Mouse (Mus musculus): ENCODE measurements around the gene Capn8.

Capn8 gene

DNA sequence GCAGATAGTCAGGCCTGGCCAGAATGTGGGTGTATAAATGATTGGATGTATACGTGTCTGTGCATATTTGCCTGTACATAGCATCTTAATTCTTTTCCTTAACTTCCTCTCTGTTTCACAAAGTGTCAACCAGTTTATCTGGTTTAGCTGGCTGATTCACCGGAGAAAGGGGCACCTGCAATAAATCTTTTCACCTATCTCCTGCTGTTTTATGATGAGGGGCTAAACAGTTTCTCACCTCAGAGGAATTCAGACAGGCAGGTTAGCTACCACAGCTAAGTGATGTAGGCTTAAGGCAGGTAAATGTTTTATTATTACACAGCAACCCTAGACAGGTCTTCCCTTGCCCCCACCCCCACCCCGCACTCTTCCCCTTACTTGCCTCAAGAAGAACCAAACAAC is 29.7 kb upstream of the Capn8 start:
- ChIA-PET CTCF (interaction anchor here in 1 of 4 experiments (0.5 kb wide), 1 partner anchor 65 kb away, joined by 4 read pairs; no protein-coding TSS in a partner anchor), POLR2A (no interaction called here)

DNA sequence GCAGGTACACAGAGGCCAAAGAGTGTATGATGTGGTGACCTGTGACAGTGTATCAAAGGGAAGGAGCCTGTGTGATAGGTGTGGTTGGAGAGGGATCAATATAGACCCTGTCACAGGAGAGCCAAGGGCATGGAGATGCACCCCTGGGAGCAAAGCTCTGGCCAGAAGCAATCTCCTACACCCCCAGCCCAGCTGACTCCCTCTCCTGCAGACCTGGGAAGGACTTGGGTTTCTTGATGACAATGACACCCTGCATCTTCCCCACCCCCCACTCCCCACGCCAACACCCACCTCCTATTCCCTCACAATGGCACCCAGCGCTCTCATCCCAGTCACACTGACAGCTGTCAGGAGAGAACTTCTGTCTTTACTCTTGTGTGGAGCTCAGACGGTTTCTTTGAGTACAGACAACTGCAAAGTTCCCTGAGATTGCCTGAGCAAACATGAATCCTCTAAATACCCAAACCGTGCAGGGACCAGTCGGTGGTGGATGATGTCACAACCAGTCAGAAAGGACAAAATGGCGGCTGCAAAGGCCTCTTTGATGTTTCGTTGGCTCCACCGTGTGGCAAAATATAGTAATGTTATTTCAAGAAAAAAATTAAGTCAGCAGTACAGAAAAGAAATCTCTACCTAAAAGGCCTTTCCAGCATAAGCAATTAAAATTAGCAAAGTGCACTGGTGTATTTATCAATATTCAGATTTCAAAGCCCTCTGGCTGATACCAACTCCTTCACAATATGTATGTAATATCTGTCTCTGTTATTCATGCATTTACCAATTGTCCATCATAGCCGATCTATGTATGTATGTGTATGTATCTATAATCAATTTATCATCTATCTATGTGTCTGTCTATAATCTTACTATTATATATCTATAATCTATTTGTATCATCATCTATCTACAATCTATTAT is 25.5 kb upstream of the Capn8 start:
- POLR2A ChIA-PET = interaction anchor here in 2 of 4 experiments (0.7 to 1.6 kb wide), 4 partner anchors 13 to 358 kb away, joined by 3 to 4 read pairs (median 3); no protein-coding TSS in a partner anchor
- CTCF ChIA-PET = interaction anchor here in 2 of 4 experiments (1.0 to 1.2 kb wide), 4 partner anchors 48 to 50 kb away, joined by 3 to 4 read pairs (median 4); no protein-coding TSS in a partner anchor

DNA sequence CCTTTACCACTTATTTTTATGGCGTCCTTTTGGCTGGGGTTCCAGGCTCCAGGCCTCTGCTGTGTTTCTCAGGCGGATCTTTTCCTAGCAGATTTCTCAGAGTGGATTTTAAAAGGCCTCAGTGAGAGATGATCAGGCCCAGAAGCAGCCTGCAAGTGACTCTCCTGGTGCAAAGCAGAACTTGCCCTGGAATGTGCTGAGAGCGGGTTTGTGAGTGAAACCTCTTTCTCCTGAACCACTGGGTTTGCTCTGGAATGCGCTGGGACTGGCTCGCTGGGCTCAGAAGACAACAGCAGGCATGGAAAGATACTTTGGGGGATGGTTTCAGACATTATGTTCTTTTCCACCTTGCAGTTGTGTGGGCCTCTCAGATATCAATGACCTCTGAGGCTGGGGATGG is 22.7 kb upstream of the Capn8 start:
- POLR2A ChIA-PET = no interaction called here
- CTCF ChIA-PET = no interaction called here

DNA sequence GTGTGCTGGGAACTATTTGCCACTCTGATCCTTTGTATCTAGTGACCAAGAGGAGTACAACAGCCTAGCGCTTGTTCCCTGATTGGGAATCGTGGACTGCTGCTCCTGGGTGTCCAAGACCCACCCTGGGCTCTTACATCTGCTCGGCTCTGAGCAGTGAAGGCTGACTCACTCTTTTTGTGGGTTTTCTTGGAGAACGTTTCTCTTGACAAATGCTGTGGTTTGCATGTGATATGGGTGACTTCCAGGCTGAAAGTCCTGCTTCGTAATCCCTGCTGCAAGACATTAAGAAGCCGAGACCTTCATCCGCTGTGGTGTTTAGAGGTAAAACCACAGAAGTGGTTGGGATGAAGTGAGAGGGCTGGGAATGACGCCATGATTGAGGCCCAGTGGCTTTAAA is 21.7 kb upstream of the Capn8 start:
- ChIA-PET CTCF (no interaction called here), POLR2A (no interaction called here)

DNA sequence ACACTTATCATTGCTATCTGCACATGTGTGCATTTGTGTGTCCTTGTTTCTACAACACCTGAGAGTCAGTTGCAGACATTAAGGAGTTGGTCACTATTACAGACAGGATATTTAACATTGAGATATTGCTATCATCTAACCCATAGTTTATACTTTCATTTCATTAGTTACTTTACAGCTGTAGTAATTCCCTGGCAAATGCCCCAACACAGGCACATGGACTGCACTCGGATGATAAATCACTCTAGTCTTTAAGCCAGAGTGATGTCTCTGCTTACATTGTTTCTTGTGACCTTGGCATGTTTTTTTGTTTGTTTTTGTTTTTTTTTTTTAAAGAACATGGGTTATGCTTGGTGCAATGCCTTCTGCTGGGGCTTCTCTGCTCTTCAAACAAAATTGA is 20.9 kb upstream of the Capn8 start:
- CTCF ChIA-PET = no interaction called here
- POLR2A ChIA-PET = interaction anchor here in 1 of 4 experiments (1.0 kb wide), 1 partner anchor 28 kb away, joined by 3 read pairs; no protein-coding TSS in a partner anchor

DNA sequence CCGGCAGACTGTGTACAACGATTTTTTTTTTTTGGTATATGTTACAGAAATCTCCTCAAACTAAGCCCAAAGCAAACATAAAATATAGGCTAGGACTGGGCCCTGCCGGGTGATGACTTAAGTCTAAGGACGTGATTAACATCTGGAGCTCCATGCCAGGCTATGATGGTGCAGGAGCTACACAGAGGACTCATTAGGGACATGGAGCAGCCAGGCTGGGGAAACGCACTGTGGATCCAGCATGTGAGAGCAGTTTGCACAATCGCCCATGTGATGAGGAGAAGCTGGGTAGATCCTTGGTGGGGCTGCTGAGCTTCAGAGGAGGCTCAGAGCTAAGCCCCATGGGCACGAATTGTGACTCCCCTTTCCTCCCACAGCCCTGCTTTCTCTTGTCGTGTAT is 14.0 kb upstream of the Capn8 start:
- ChIA-PET CTCF (interaction anchor here in 2 of 4 experiments (1.4 to 1.6 kb wide), 2 partner anchors 61 to 409 kb away, joined by 3 read pairs; no protein-coding TSS in a partner anchor), POLR2A (interaction anchor here in 1 of 4 experiments (1.6 kb wide), 1 partner anchor 13 kb away, joined by 3 read pairs; no protein-coding TSS in a partner anchor)

DNA sequence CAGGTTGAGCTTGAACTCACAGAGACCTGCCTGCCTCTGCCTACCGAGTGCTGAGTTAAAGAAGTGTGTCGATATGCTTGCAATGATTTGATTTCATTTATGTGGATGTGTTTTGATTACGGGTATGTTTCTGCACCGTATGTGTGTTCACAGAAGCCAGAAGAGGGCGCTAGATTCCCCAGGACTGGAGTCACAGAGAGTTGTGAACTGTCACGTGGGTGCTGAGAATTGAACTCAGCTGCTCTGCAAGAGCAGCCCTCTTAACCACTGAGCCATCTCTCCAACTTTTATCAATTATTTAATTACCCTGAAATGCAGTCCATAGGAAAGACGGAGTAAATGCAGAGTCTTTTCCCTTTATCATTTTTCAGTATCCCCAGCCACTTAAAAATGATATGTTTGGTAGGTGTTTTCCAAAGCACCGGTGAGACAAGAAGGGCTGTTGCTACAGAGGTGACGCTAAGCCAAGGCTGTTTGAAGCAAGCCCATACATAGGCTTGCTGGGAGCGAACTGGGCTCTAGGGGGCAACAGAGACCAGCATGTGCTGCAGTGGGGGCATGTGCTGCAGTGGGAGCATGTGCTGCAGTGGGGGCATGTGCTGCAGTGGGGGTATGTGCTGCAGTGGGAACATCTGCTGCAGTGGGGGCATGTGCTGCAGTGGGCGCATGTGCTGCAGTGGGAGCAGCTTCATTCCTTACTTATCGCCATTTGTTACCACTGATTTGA is 11.0 kb upstream of the Capn8 start:
- CTCF ChIA-PET = interaction anchor here (0.6 to 1.6 kb wide), 12 partner anchors 10 to 895 kb away, joined by 3 to 8 read pairs (median 4); partner anchors contain the start of gene Capn8 (in 1 of the 4)

DNA sequence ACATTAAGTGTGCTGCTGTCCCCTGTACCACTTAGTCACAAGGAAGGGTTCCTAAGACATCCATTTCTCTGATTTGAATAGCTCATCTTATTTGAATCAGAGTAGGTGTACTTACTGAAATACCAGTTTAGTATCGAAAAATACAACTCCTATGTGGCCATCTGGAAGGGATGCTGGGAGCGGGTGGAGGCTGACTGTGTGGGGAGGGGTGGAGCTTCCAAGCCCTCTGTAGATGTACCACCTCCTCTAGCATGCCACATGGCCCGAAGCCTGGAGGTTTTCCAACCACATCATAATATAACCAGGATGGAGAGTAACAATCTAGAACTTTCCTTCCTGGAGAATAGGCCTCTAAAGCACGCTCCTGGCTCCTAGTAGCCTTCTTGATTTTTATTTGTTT is 6.5 kb upstream of the Capn8 start:
- POLR2A ChIA-PET = interaction anchor here in 2 of 4 experiments (0.6 to 1.1 kb wide), 3 partner anchors 34 to 491 kb away, joined by 3 to 7 read pairs (median 3); no protein-coding TSS in a partner anchor
- CTCF ChIA-PET = no interaction called here

More for the DNA sequence above, 11.0 kb upstream of the Capn8 start:
- POLR2A ChIA-PET = interaction anchor here in 1 of 4 experiments (0.6 to 2.1 kb wide), 2 partner anchors 31 to 40 kb away, joined by 3 to 5 read pairs; no protein-coding TSS in a partner anchor

DNA sequence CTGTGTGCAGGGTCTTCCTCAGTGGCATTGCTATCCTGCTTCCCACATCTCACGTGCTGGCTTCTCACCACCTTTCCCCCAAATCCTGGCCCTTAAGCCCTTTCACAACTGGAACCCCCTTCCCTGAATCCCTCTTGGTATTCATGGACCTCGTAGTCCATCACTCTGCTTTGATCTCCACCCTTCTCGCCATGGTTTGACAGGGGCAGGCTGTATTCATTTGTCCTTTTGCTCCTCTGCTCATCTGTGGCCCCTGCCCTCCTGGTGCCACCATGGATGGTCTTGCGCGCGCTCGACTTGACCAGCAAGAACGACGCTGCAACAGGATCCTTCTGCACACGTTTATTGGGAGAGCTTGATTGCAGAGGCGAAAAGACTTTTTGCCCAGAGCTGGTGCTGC is 5.3 kb upstream of the Capn8 start:
- POLR2A ChIA-PET = interaction anchor here in 2 of 4 experiments (0.7 to 0.8 kb wide), 2 partner anchors 27 to 492 kb away, joined by 5 to 6 read pairs; no protein-coding TSS in a partner anchor
- CTCF ChIA-PET = interaction anchor here in 1 of 4 experiments (0.6 kb wide), 1 partner anchor 456 kb away, joined by 3 read pairs; no protein-coding TSS in a partner anchor

DNA sequence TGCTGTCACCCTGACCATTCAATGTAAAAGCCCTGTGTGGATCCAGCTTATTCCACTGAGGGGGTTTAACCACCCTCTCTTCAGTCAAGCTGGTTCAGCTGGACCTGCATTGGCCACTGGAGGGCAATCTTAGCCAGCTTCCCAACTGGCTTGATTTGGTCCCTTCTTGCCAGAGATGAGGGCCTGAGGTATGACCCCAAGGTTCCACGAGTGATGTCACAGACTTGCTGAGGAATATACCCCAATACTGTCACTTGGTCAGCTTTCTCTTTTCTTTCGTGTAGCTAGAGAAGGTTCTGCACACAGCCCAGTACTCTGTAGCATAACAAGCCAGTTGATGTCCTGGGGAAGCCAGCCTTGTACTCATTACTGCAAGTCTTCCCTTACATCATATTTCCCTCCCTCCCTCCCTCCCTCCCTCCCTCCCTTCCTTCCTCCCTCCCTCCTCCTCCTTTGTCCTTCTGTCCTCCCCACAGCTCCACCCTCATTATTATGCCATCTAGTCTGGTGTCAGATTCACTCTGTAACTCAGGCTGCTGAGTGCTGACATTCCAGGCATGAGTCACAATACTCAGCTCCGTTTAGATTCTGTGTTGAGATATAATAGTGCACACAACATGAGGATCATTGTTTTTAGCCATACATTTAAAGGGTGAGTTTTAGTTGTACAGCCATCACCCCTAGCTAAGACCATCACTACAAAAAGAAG is 4.3 kb upstream of the Capn8 start:
- CTCF ChIA-PET = interaction anchor here in 3 of 4 experiments (0.5 to 3.0 kb wide), 14 partner anchors 14 to 769 kb away, joined by 3 to 20 read pairs (median 4); partner anchors contain the start of genes Ccdc185 (in 1 of the 3) and Srp9 (in 1 of the 3)
- POLR2A ChIA-PET = interaction anchor here in 2 of 4 experiments (0.5 to 1.6 kb wide), 4 partner anchors 25 to 435 kb away, joined by 3 to 7 read pairs (median 4); no protein-coding TSS in a partner anchor

DNA sequence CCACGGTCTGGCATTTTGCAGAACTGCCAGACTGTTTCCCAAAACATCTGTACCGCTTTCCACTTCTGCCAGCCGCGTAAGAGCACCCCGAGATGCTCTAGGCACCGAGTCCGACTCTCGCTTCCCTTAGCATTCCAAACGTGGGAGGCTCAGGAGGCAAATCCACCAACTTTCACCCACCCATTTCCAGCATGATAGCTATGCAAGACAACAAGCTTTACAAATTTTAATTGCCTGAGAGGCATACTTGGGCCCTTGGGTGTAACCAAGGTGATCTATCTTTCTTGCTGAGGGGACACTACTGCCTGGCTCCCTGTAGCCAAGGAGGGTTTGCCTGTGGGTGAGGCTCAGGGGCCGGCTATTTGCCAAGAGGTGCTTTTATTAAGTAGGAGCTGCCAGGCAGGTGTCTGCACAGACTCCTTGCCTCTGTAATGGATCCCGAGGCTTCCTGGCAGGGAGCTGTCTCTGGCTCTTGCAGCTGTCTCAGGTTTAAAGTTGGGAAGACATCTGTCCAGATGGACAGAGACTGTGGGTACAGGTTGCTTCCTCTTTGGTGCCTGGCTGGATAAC is 2.8 kb upstream of the Capn8 start:
- CTCF ChIA-PET = interaction anchor here in 3 of 4 experiments (0.6 to 3.0 kb wide), 15 partner anchors 23 to 711 kb away, joined by 3 to 20 read pairs (median 3); no protein-coding TSS in a partner anchor
- POLR2A ChIA-PET = interaction anchor here in 3 of 4 experiments (0.6 to 1.6 kb wide), 9 partner anchors 10 to 395 kb away, joined by 3 to 5 read pairs (median 3); no protein-coding TSS in a partner anchor

DNA sequence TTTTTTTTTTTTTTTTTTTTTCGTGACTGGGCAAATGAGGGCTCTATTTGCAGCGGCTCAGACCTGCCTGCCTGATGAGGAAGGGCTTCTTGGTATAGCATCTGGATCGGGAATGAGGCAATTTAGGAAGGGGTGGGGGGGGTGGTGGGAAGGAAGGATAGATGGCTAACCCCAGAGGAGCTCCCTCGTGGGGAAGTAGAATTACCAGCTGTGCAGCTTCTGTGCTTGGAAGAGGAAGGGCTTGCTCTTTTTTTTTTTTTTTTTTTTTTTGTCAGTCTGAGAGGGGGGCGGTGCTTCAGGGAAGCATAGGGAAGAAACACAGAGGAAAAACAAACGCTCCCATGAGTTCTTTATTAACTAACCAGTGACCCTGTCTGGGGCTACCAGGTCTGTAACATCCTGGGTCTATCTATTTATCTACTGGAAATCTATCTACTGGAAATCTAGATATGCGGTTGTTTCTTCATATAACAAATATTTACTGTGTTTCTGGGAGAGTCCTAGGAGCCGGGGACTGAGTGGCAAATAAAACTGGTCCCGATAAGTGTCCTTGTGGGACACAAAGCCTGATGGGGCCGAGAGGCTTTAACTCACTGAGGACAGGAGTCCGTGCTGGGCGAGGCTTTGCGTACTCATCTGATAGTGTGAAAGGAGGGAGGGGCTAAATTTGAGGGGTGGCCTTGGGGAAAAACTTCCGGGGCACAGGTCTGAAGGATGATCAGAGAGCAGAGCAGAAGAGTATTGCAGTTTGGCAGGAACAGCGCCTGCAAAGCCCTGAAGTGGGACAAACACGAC is 2.0 kb upstream of the Capn8 start:
- ChIA-PET CTCF (interaction anchor here (0.6 to 3.0 kb wide), 16 partner anchors 9 to 710 kb away, joined by 3 to 20 read pairs (median 3); no protein-coding TSS in a partner anchor), POLR2A (interaction anchor here (0.5 to 1.6 kb wide), 16 partner anchors 9 to 653 kb away, joined by 3 to 5 read pairs (median 4); partner anchors contain the start of gene Fbxo28 (in 1 of the 4))

DNA sequence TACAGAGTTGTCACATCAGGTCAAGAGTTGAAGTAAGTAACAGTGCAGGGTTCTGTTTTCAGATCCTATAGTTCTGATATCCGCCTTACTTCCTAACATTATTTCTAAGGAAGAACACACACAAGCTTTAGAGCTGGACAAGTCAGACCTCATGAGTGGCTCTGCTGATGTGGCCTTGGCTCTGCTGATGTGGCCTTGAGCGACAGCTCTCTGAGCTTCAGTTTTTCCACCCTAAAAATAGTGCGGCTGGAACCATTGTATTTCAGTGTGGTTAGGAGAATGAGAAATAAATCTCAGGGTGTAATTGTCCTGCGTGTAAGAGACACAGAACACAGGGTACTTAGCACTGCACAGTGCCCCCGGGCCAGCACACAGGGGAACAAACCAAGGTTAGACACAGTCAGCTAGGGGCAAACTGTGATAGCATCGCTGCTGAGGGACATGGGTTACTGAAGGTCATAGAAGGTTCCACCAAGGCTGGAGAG is 586 bp downstream of the Capn8 start:
- POLR2A ChIA-PET = no interaction called here
- CTCF ChIA-PET = interaction anchor here in 3 of 4 experiments (0.6 to 1.4 kb wide), 3 partner anchors 38 to 1078 kb away, joined by 4 to 9 read pairs (median 4); no protein-coding TSS in a partner anchor

DNA sequence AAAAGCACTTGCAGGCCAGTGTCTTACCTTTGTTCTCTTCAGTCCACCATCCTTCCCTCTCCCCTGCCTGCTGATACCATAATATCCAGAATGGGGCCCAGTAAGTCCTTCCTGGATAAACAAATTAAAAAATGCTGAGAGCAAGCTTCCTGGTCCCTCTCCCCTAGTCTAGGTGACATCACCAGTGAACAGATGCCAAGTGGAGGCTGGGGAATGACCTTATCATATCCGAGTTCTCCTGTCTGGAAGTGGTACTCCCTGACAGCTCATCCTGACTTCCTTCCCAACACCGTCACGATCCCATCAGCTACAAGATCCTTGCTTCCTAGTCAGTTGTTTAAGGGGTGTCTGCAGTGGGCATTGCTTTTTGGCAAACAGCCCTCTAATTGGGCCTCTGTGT is 6.3 kb downstream of the Capn8 start:
- ChIA-PET CTCF (no interaction called here), POLR2A (no interaction called here)

DNA sequence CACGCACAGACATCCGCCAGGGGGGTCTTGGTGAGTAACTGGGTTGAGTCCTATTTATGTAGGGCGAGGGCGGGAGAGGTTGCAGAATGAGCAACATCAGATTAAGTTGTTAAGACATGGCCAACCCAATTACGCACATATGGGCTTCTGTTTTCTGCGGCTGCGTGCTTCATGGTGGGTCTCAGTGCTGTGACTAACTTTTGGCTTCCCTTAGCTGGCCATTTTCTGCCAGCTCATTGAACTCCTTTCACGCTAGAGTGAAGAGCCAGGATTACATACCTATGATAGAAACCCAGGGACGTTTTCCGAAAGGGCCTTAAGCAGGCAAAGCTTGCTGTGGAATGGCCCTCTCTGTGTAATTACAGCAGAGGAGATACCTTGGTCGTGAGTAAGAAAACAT is 7.2 kb downstream of the Capn8 start:
- ChIA-PET CTCF (no interaction called here), POLR2A (interaction anchor here in 2 of 4 experiments (0.6 kb wide), 2 partner anchors 9 to 10 kb away, joined by 3 read pairs; no protein-coding TSS in a partner anchor)

DNA sequence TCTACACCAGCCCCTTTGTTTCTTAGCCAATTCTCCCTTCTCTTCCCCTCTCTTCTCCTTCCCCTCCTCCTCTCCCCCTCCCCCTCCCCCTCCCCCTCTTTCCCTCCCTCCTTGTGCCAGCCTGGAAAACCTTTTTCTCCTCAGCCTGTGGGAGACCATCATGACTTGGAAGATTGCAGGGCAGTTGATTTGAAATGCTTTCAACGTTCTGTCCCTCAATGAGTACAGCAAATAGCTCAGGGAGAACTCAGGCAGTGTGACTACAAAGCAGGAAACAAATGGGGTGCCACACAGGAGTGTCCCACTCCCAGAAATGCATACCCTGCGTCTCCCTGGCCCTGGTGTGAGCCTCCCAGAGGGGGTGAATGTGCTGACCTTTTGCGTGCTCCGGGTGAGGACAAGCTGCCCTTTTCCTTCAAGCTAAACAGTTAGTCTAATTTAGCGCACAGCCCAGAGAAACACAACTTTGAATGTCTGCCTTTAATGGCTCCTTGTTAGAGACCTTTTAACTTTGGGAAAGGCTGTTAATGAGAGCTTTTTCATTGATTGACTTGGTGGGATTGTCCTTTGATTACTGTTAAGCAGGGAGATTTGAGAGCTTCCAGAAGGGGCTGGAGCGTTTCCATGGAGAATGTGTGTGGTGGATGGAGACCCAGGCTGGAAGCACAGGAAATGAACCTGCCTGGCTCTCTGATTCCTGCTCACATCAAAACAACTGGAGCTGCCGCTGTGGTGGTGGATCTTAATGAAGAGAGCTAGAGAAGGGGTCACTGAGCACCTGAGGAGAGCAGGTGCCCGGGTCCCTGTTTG is 9.3 kb downstream of the Capn8 start:
- ChIA-PET CTCF (interaction anchor here in 2 of 4 experiments (0.9 to 1.4 kb wide), 3 partner anchors 10 to 14 kb away, joined by 3 to 5 read pairs (median 3); partner anchors contain the start of gene Capn8 (in 1 of the 2)), POLR2A (interaction anchor here in 3 of 4 experiments (0.6 to 1.4 kb wide), 7 partner anchors 9 to 817 kb away, joined by 3 to 16 read pairs (median 4); no protein-coding TSS in a partner anchor)
